Mouse (Mus musculus): ENCODE data around the gene Hist1h2bc. TPM values are rescaled to one million over a fixed set of nuclear protein-coding genes. Genes with fewer than 3 reads are reported as not detected.

Gene Hist1h2bc
- 16.4 TPM for polyA plus RNA-seq (2014; fragmentation: Illumina TruSeq; extraction: RNeasy Lipid Tissue Mini Kit (QIAGEN cat#74804); ENCODE audit: low read depth, low replicate concordance)

GRCm38 (mm10) chr13:23683755-23684281 lies at the start of gene Hist1h2bc, which contains the start of gene Hist1h2ac:
Gene Hist1h2bc (plus strand): TSS chr13:23684199.
Gene Hist1h2ac (minus strand): TSS chr13:23683948.

GRCm38 (mm10) chr13:23695514-23695913 lies 11.5 kb downstream of the Hist1h2bc start, which contains the start of gene Hist1h1t:
Gene Hist1h1t (plus strand): TSS chr13:23695814.

GRCm38 (mm10) chr13:23698300-23698693 lies 14.3 kb downstream of the Hist1h2bc start, which contains the start of gene Hist1h4c:
Gene Hist1h4c (minus strand): TSS chr13:23698454.

GRCm38 (mm10) chr13:23710374-23711089 lies 26.5 kb downstream of the Hist1h2bc start, which contains the start of gene Hfe:
Gene Hfe (minus strand): TSS chr13:23710854.

GRCm38 (mm10) chr13:23738677-23739068 lies 54.7 kb downstream of the Hist1h2bc start, which contains the start of gene Hist1h1c:
Gene Hist1h1c (plus strand): TSS chr13:23738808.

Other genes with a start within 250 kb of the Hist1h2bc start
- 0.35 TPM for gene Btn1a1, start 218.3 kb upstream of the Hist1h2bc start, polyA plus RNA-seq (2014; fragmentation: Illumina TruSeq; extraction: RNeasy Lipid Tissue Mini Kit (QIAGEN cat#74804); ENCODE audit: low read depth, low replicate concordance)
- 0.25 TPM for gene Btn2a2, start 195.3 kb upstream of the Hist1h2bc start, polyA plus RNA-seq (2014; fragmentation: Illumina TruSeq; extraction: RNeasy Lipid Tissue Mini Kit (QIAGEN cat#74804); ENCODE audit: low read depth, low replicate concordance)
- not detected for gene Hist1h4h, start 153.1 kb upstream of the Hist1h2bc start, polyA plus RNA-seq (2014; fragmentation: Illumina TruSeq; extraction: RNeasy Lipid Tissue Mini Kit (QIAGEN cat#74804); ENCODE audit: low read depth, low replicate concordance)
- gene Hist1h2af, start 150.3 kb upstream of the Hist1h2bc start, polyA plus RNA-seq (2014; fragmentation: Illumina TruSeq; extraction: RNeasy Lipid Tissue Mini Kit (QIAGEN cat#74804); ENCODE audit: low read depth, low replicate concordance) = not detected
- not detected for gene Hist1h3g, start 148.8 kb upstream of the Hist1h2bc start, polyA plus RNA-seq (2014; fragmentation: Illumina TruSeq; extraction: RNeasy Lipid Tissue Mini Kit (QIAGEN cat#74804); ENCODE audit: low read depth, low replicate concordance)
- not detected for gene Hist1h2bh, start 140.8 kb upstream of the Hist1h2bc start, polyA plus RNA-seq (2014; fragmentation: Illumina TruSeq; extraction: RNeasy Lipid Tissue Mini Kit (QIAGEN cat#74804); ENCODE audit: low read depth, low replicate concordance)
- gene Hist1h3f, start 140.1 kb upstream of the Hist1h2bc start, polyA plus RNA-seq (2014; fragmentation: Illumina TruSeq; extraction: RNeasy Lipid Tissue Mini Kit (QIAGEN cat#74804); ENCODE audit: low read depth, low replicate concordance) = not detected
- gene Hist1h4f, start 132.6 kb upstream of the Hist1h2bc start, polyA plus RNA-seq (2014; fragmentation: Illumina TruSeq; extraction: RNeasy Lipid Tissue Mini Kit (QIAGEN cat#74804); ENCODE audit: low read depth, low replicate concordance) = not detected
- gene Hist1h1d, start 130.9 kb upstream of the Hist1h2bc start, polyA plus RNA-seq (2014; fragmentation: Illumina TruSeq; extraction: RNeasy Lipid Tissue Mini Kit (QIAGEN cat#74804); ENCODE audit: low read depth, low replicate concordance) = 0.11 TPM
- gene Hist1h3e, start 121.8 kb upstream of the Hist1h2bc start, polyA plus RNA-seq (2014; fragmentation: Illumina TruSeq; extraction: RNeasy Lipid Tissue Mini Kit (QIAGEN cat#74804); ENCODE audit: low read depth, low replicate concordance) = not detected
- not detected for gene Hist1h2ae, start 113.0 kb upstream of the Hist1h2bc start, polyA plus RNA-seq (2014; fragmentation: Illumina TruSeq; extraction: RNeasy Lipid Tissue Mini Kit (QIAGEN cat#74804); ENCODE audit: low read depth, low replicate concordance)
- gene Hist1h2bg, start 112.8 kb upstream of the Hist1h2bc start, polyA plus RNA-seq (2014; fragmentation: Illumina TruSeq; extraction: RNeasy Lipid Tissue Mini Kit (QIAGEN cat#74804); ENCODE audit: low read depth, low replicate concordance) = not detected
- not detected for gene Hist1h2bf, start 110.0 kb upstream of the Hist1h2bc start, polyA plus RNA-seq (2014; fragmentation: Illumina TruSeq; extraction: RNeasy Lipid Tissue Mini Kit (QIAGEN cat#74804); ENCODE audit: low read depth, low replicate concordance)
- not detected for gene Hist1h2ad, start 109.8 kb upstream of the Hist1h2bc start, polyA plus RNA-seq (2014; fragmentation: Illumina TruSeq; extraction: RNeasy Lipid Tissue Mini Kit (QIAGEN cat#74804); ENCODE audit: low read depth, low replicate concordance)
- not detected for gene Hist1h3d, start 108.4 kb upstream of the Hist1h2bc start, polyA plus RNA-seq (2014; fragmentation: Illumina TruSeq; extraction: RNeasy Lipid Tissue Mini Kit (QIAGEN cat#74804); ENCODE audit: low read depth, low replicate concordance)
- not detected for gene Hist1h4d, start 102.6 kb upstream of the Hist1h2bc start, polyA plus RNA-seq (2014; fragmentation: Illumina TruSeq; extraction: RNeasy Lipid Tissue Mini Kit (QIAGEN cat#74804); ENCODE audit: low read depth, low replicate concordance)
- 0.91 TPM for gene Hist1h2be, start 63.1 kb upstream of the Hist1h2bc start, polyA plus RNA-seq (2014; fragmentation: Illumina TruSeq; extraction: RNeasy Lipid Tissue Mini Kit (QIAGEN cat#74804); ENCODE audit: low read depth, low replicate concordance)
- 0.24 TPM for gene Hist1h1e, start 61.6 kb upstream of the Hist1h2bc start, polyA plus RNA-seq (2014; fragmentation: Illumina TruSeq; extraction: RNeasy Lipid Tissue Mini Kit (QIAGEN cat#74804); ENCODE audit: low read depth, low replicate concordance)
- gene Hist1h2ac, start 251 bp upstream of the Hist1h2bc start, polyA plus RNA-seq (2014; fragmentation: Illumina TruSeq; extraction: RNeasy Lipid Tissue Mini Kit (QIAGEN cat#74804); ENCODE audit: low read depth, low replicate concordance) = 0.28 TPM
- gene Hist1h1t, start 11.6 kb downstream of the Hist1h2bc start, polyA plus RNA-seq (2014; fragmentation: Illumina TruSeq; extraction: RNeasy Lipid Tissue Mini Kit (QIAGEN cat#74804); ENCODE audit: low read depth, low replicate concordance) = 0.91 TPM
- gene Hist1h4c, start 14.3 kb downstream of the Hist1h2bc start, polyA plus RNA-seq (2014; fragmentation: Illumina TruSeq; extraction: RNeasy Lipid Tissue Mini Kit (QIAGEN cat#74804); ENCODE audit: low read depth, low replicate concordance) = 3.9 TPM
- 13.3 TPM for gene Hfe, start 26.7 kb downstream of the Hist1h2bc start, polyA plus RNA-seq (2014; fragmentation: Illumina TruSeq; extraction: RNeasy Lipid Tissue Mini Kit (QIAGEN cat#74804); ENCODE audit: low read depth, low replicate concordance)
- gene Hist1h1c, start 54.6 kb downstream of the Hist1h2bc start, polyA plus RNA-seq (2014; fragmentation: Illumina TruSeq; extraction: RNeasy Lipid Tissue Mini Kit (QIAGEN cat#74804); ENCODE audit: low read depth, low replicate concordance) = 1.8 TPM
- not detected for gene Hist1h3c, start 61.4 kb downstream of the Hist1h2bc start, polyA plus RNA-seq (2014; fragmentation: Illumina TruSeq; extraction: RNeasy Lipid Tissue Mini Kit (QIAGEN cat#74804); ENCODE audit: low read depth, low replicate concordance)
- not detected for gene Hist1h2bb, start 62.5 kb downstream of the Hist1h2bc start, polyA plus RNA-seq (2014; fragmentation: Illumina TruSeq; extraction: RNeasy Lipid Tissue Mini Kit (QIAGEN cat#74804); ENCODE audit: low read depth, low replicate concordance)
- gene Hist1h2ab, start 66.9 kb downstream of the Hist1h2bc start, polyA plus RNA-seq (2014; fragmentation: Illumina TruSeq; extraction: RNeasy Lipid Tissue Mini Kit (QIAGEN cat#74804); ENCODE audit: low read depth, low replicate concordance) = not detected
- not detected for gene Hist1h3b, start 68.1 kb downstream of the Hist1h2bc start, polyA plus RNA-seq (2014; fragmentation: Illumina TruSeq; extraction: RNeasy Lipid Tissue Mini Kit (QIAGEN cat#74804); ENCODE audit: low read depth, low replicate concordance)
- not detected for gene Hist1h4b, start 72.8 kb downstream of the Hist1h2bc start, polyA plus RNA-seq (2014; fragmentation: Illumina TruSeq; extraction: RNeasy Lipid Tissue Mini Kit (QIAGEN cat#74804); ENCODE audit: low read depth, low replicate concordance)
- gene Hist1h4a, start 77.0 kb downstream of the Hist1h2bc start, polyA plus RNA-seq (2014; fragmentation: Illumina TruSeq; extraction: RNeasy Lipid Tissue Mini Kit (QIAGEN cat#74804); ENCODE audit: low read depth, low replicate concordance) = 3.1 TPM
- gene Hist1h3a, start 78.2 kb downstream of the Hist1h2bc start, polyA plus RNA-seq (2014; fragmentation: Illumina TruSeq; extraction: RNeasy Lipid Tissue Mini Kit (QIAGEN cat#74804); ENCODE audit: low read depth, low replicate concordance) = not detected
- gene Hist1h1a, start 79.5 kb downstream of the Hist1h2bc start, polyA plus RNA-seq (2014; fragmentation: Illumina TruSeq; extraction: RNeasy Lipid Tissue Mini Kit (QIAGEN cat#74804); ENCODE audit: low read depth, low replicate concordance) = not detected
- gene Trim38, start 85.7 kb downstream of the Hist1h2bc start, polyA plus RNA-seq (2014; fragmentation: Illumina TruSeq; extraction: RNeasy Lipid Tissue Mini Kit (QIAGEN cat#74804); ENCODE audit: low read depth, low replicate concordance) = 4.5 TPM
- gene Slc17a2, start 122.8 kb downstream of the Hist1h2bc start, polyA plus RNA-seq (2014; fragmentation: Illumina TruSeq; extraction: RNeasy Lipid Tissue Mini Kit (QIAGEN cat#74804); ENCODE audit: low read depth, low replicate concordance) = 0.25 TPM
- gene Slc17a3, start 155.2 kb downstream of the Hist1h2bc start, polyA plus RNA-seq (2014; fragmentation: Illumina TruSeq; extraction: RNeasy Lipid Tissue Mini Kit (QIAGEN cat#74804); ENCODE audit: low read depth, low replicate concordance) = 0.57 TPM
- gene Slc17a1, start 183.6 kb downstream of the Hist1h2bc start, polyA plus RNA-seq (2014; fragmentation: Illumina TruSeq; extraction: RNeasy Lipid Tissue Mini Kit (QIAGEN cat#74804); ENCODE audit: low read depth, low replicate concordance) = 0.53 TPM
- not detected for gene Slc17a4, start 230.8 kb downstream of the Hist1h2bc start, polyA plus RNA-seq (2014; fragmentation: Illumina TruSeq; extraction: RNeasy Lipid Tissue Mini Kit (QIAGEN cat#74804); ENCODE audit: low read depth, low replicate concordance)
- gene Hist1h2ba, start 250.0 kb downstream of the Hist1h2bc start, polyA plus RNA-seq (2014; fragmentation: Illumina TruSeq; extraction: RNeasy Lipid Tissue Mini Kit (QIAGEN cat#74804); ENCODE audit: low read depth, low replicate concordance) = not detected